Mouse (Mus musculus) adrenal gland, adult 2 months (tissue): ENCODE measurements around the gene Rnf150. TPM values are rescaled to one million over a fixed set of nuclear protein-coding genes. Genes with fewer than 3 reads are reported as not detected.

Source experiments
- DNase-seq: peaks from one replicate; pipeline ENCODE4 v3.0.0; 2021
- long read RNA-seq: library from polyadenylated mRNA; stranded (forward); transcript quantifications from one replicate; pipeline ENCODE4 v2.0.0, GENCODE M21; 2021
- polyA plus RNA-seq: library from polyadenylated mRNA; depleted of rRNA; stranded (reverse); fragments of >200 nt; gene quantifications from 2 replicates; pipeline ENCODE4 v1.2.3, GENCODE M21; 2012; rRNA removed
- total RNA-seq, 2 experiments: library from RNA; stranded (reverse); gene quantifications; 2 replicates each; pipeline ENCODE4 v1.2.3; 2021

Rnf150 gene
- total RNA-seq, result 10 to 100 TPM; 13.5 to 14.8 TPM
- 2.8 and 3.4 TPM in 2 replicates for polyA plus RNA-seq
- long read RNA-seq, full-length matches to known transcripts, result 1 of 3 reads
- long read RNA-seq, partial matches to known transcripts, result 0 of 3 reads
- long read RNA-seq, other reads (novel, unspliced or antisense), result 2 of 3 reads

- peak; percentile 87 for DNase-seq
Measured at GRCm38 (mm10) chr8:82863041-82863744, at the start of gene Rnf150. Gene Rnf150, plus strand, starts transcription at chr8:82863356.

- DNase-seq, result no peak
Measured at GRCm38 (mm10) chr8:82826135-82827046, 36.8 kb upstream of the Rnf150 start.

GRCm38 (mm10) chr8:82840415-82840814, 22.7 kb upstream of the Rnf150 start:
- no peak for DNase-seq

GRCm38 (mm10) chr8:82840963-82841362, 22.2 kb upstream of the Rnf150 start:
- DNase-seq, result no peak

- DNase-seq, result no peak
Measured at GRCm38 (mm10) chr8:82841520-82842142, 21.5 kb upstream of the Rnf150 start.

- no peak for DNase-seq
Measured at GRCm38 (mm10) chr8:82843697-82844096, 19.5 kb upstream of the Rnf150 start.

- DNase-seq, result no peak
Measured at GRCm38 (mm10) chr8:82844413-82844812, 18.7 kb upstream of the Rnf150 start.

- DNase-seq, result no peak
Measured at GRCm38 (mm10) chr8:82846098-82846497, 17.1 kb upstream of the Rnf150 start.

- DNase-seq, result no peak
Measured at GRCm38 (mm10) chr8:82846730-82847129, 16.4 kb upstream of the Rnf150 start.

- DNase-seq, result no peak
Measured at GRCm38 (mm10) chr8:82858541-82859342, 4.4 kb upstream of the Rnf150 start.

GRCm38 (mm10) chr8:82859343-82859620, 3.9 kb upstream of the Rnf150 start:
- no peak for DNase-seq

- DNase-seq, result peak; percentile 83
Measured at GRCm38 (mm10) chr8:82863745-82864520, 777 bp downstream of the Rnf150 start.

GRCm38 (mm10) chr8:82864521-82864818, 1.3 kb downstream of the Rnf150 start:
- DNase-seq, result no peak

- peak; percentile 14 for DNase-seq
Measured at GRCm38 (mm10) chr8:82865239-82865638, 2.1 kb downstream of the Rnf150 start.

GRCm38 (mm10) chr8:82866251-82866650, 3.1 kb downstream of the Rnf150 start:
- DNase-seq, result no peak

GRCm38 (mm10) chr8:82870840-82871490, 7.8 kb downstream of the Rnf150 start:
- no peak for DNase-seq

- DNase-seq, result no peak
Measured at GRCm38 (mm10) chr8:82871986-82872385, 8.8 kb downstream of the Rnf150 start.

GRCm38 (mm10) chr8:82874102-82874501, 10.9 kb downstream of the Rnf150 start:
- DNase-seq, result no peak

- DNase-seq, result no peak
Measured at GRCm38 (mm10) chr8:82875135-82875534, 12.0 kb downstream of the Rnf150 start.

- no peak for DNase-seq
Measured at GRCm38 (mm10) chr8:82884480-82884879, 21.3 kb downstream of the Rnf150 start.

- DNase-seq, result no peak
Measured at GRCm38 (mm10) chr8:82887234-82887633, 24.1 kb downstream of the Rnf150 start.
